Mouse (Mus musculus) erythroblast, embryonic 14.5 days (primary cell): Measurements from ENCODE around the gene Cacna1d.

ENCODE experiments used
- GATA1 ChIP-seq: IDR thresholded peaks from 2 replicates; pipeline ENCODE4 v1.6.1; 2012; ENCODE audit warnings: low read length, inconsistent platforms, mixed read lengths
- TAL1 ChIP-seq: IDR thresholded peaks from 3 replicates; pipeline ENCODE4 v1.6.1; 2012; ENCODE audit warnings: low read length, inconsistent platforms, mixed read lengths

DNA sequence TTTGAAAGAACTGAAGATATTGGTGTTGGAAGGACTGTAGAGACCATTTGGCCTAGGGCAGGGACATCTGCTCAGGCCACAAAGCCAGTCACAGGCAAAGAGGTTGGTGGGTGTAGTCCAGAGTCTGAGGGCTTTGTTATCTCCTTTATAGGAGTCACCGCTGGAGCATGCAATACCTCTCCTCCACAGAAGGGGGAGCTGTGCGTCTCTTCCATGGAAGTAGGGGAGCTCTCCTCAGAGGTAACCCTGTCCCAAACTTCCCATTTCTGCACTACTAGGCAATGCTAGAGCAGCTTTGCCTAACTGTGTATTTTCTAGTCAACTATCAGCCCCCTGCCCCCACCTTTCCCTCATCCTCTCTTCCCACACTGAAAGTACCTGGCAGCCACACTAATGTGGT lies 382.2 kb downstream of the Cacna1d start:
- TF ChIP-seq GATA1 (no peak), TAL1 (no peak)
